Mouse (Mus musculus) CH12.LX (cell line): ENCODE data around the gene Prpf4b. TPM values are rescaled to one million over a fixed set of nuclear protein-coding genes. Genes with fewer than 3 reads are reported as not detected.

Source experiments
- DNase-seq: peaks from one replicate; pipeline ENCODE4 v3.0.0-alpha.2; 2013; ENCODE audit errors: extremely low read depth
- H3K27ac ChIP-seq: 2 replicates; pipeline ENCODE4 v1.5.1; 2012; ENCODE audit warnings: low read depth, mild to moderate bottlenecking, control low read depth, moderate library complexity; ENCODE audit not compliant: insufficient read depth
- H3K27me3 ChIP-seq: replicated peaks from 2 replicates; pipeline ENCODE3; 2012; ENCODE audit warnings: inconsistent platforms
- H3K36me3 ChIP-seq, 2 experiments: replicated peaks in 1 of 2; 2 replicates each; pipeline versions ENCODE3 to v1.6.1; 2012; ENCODE audit warnings: inconsistent platforms in 1 of 2, low read length in 1 of 2, mild to moderate bottlenecking in 1 of 2, mixed read lengths in 1 of 2, moderate library complexity in 1 of 2; ENCODE audit not compliant: control insufficient read depth in 1 of 2, insufficient read depth in 1 of 2
- H3K4me1 ChIP-seq, 2 experiments: 2 replicates each; pipeline ENCODE4 v1.6.1; 2012; ENCODE audit warnings: inconsistent platforms in 1 of 2, moderate library complexity in 1 of 2; ENCODE audit not compliant: insufficient read depth in 2 of 2, control insufficient read depth in 1 of 2
- H3K4me2 ChIP-seq: 2 replicates; pipeline ENCODE4 v1.6.1; 2012; ENCODE audit warnings: low read depth, mild to moderate bottlenecking, control low read depth; ENCODE audit not compliant: poor library complexity, insufficient read depth, severe bottlenecking
- H3K4me3 ChIP-seq, 3 experiments: fragments of 150-350 bp in 1 of 3; sonication (generic) in 1 of 3; replicated peaks in 1 of 3; 2 replicates each; pipeline versions ENCODE3 to v1.5.1; 2011 to 2012; ENCODE audit warnings: low read depth in 2 of 3, low read length in 2 of 3, mild to moderate bottlenecking in 2 of 3, moderate library complexity in 2 of 3, control low read depth in 1 of 3, improper control_type of control experiment in 1 of 3, inconsistent platforms in 1 of 3, mixed read lengths in 1 of 3; ENCODE audit not compliant: poor library complexity in 1 of 3
- H3K79me2 ChIP-seq: replicated peaks from 2 replicates; pipeline ENCODE4 v1.6.1; 2012; ENCODE audit warnings: mild to moderate bottlenecking, moderate library complexity; ENCODE audit not compliant: control insufficient read depth, poor library complexity, insufficient read depth, severe bottlenecking; ENCODE audit errors: extremely low read depth
- H3K9ac ChIP-seq: 2 replicates; pipeline ENCODE4 v1.6.1; 2012; ENCODE audit warnings: low read depth, mild to moderate bottlenecking, control low read depth, moderate library complexity; ENCODE audit not compliant: insufficient read depth
- H3K9me3 ChIP-seq: replicated peaks from 2 replicates; pipeline ENCODE3; 2012; ENCODE audit warnings: low read length, inconsistent platforms, mixed read lengths
- BHLHE40 ChIP-seq: IDR thresholded peaks from 2 replicates; pipeline ENCODE4 v1.6.1; 2011; ENCODE audit warnings: mild to moderate bottlenecking, low read depth, low read length, improper control_type of control experiment
- CHD1 ChIP-seq: IDR thresholded peaks from 2 replicates; pipeline ENCODE4 v1.6.1; 2012; ENCODE audit warnings: low read depth, low read length, improper control_type of control experiment, inconsistent platforms
- ETS1 ChIP-seq: conservative IDR thresholded peaks from 2 replicates; pipeline ENCODE4 v1.6.1; 2012; ENCODE audit warnings: low read depth, mild to moderate bottlenecking, inconsistent platforms, low read length, improper control_type of control experiment, moderate library complexity
- HCFC1 ChIP-seq: IDR thresholded peaks from 2 replicates; pipeline ENCODE4 v1.6.1; 2012; ENCODE audit warnings: low read depth, mild to moderate bottlenecking, inconsistent platforms, low read length, improper control_type of control experiment
- IRF4 ChIP-seq: IDR thresholded peaks from 2 replicates; pipeline ENCODE4 v1.6.1; 2014; ENCODE audit warnings: low read depth, mild to moderate bottlenecking, inconsistent platforms, low read length, improper control_type of control experiment
- JUND ChIP-seq: conservative IDR thresholded peaks from 2 replicates; pipeline ENCODE4 v1.6.1; 2011; ENCODE audit warnings: low read depth, low read length, improper control_type of control experiment
- KAT2A ChIP-seq: IDR thresholded peaks from 2 replicates; pipeline ENCODE4 v1.6.1; 2012; ENCODE audit warnings: low read length, improper control_type of control experiment, inconsistent platforms; ENCODE audit not compliant: insufficient replicate concordance
- MAZ ChIP-seq: IDR thresholded peaks from 2 replicates; pipeline ENCODE4 v1.6.1; 2012; ENCODE audit warnings: low read depth, mild to moderate bottlenecking, inconsistent platforms, low read length, improper control_type of control experiment, moderate library complexity
- NELFE ChIP-seq: IDR thresholded peaks from 2 replicates; pipeline ENCODE4 v1.6.1; 2011; ENCODE audit warnings: low read depth, low read length, improper control_type of control experiment
- SIN3A ChIP-seq: IDR thresholded peaks from 2 replicates; pipeline ENCODE4 v1.6.1; 2012; ENCODE audit warnings: low read length, improper control_type of control experiment, inconsistent platforms
- TBP ChIP-seq: conservative IDR thresholded peaks from 2 replicates; pipeline ENCODE4 v1.6.1; 2011; ENCODE audit warnings: low read depth, low read length, improper control_type of control experiment
- USF2 ChIP-seq: conservative IDR thresholded peaks from 2 replicates; pipeline ENCODE4 v1.6.1; 2011; ENCODE audit warnings: low read depth, low read length, improper control_type of control experiment
- ZKSCAN1 ChIP-seq: IDR thresholded peaks from 2 replicates; pipeline ENCODE4 v1.6.1; 2012; ENCODE audit warnings: low read depth, inconsistent platforms, low read length, improper control_type of control experiment, borderline replicate concordance
- dilution Hi-C: fragments of 300-500 bp; cut with MboI; formaldehyde crosslinking; loops from 2 replicates; pipeline ENCODE4 v1.14.3; 2020; ENCODE audit warnings: low sequenced_read_pairs; ENCODE audit not compliant: extremely low pct_unique_long_range_greater_than_20kb, extremely low pct_ligation_motif_present
- in situ Hi-C: fragments of 300-500 bp; cut with MboI; formaldehyde crosslinking; loops from 3 replicates; pipeline ENCODE4 v1.14.3; 2019; ENCODE audit warnings: low sequenced_read_pairs, low pct_ligation_motif_present, low pct_unique_long_range_greater_than_20kb, mixed read lengths
- polyA plus RNA-seq: library from polyadenylated mRNA; unstranded; fragments of >175 nt; gene quantifications from 2 replicates; pipeline ENCODE4 v1.2.1, GENCODE M21; 2012; ENCODE audit warnings: low read depth; ENCODE audit not compliant: insufficient read length
- total RNA-seq, 2 experiments: library from RNA; depleted of rRNA; stranded (reverse); fragments of 300-350 nt in 1 of 2; fragments of >200 nt in 1 of 2; gene quantifications; 2 replicates each; pipeline ENCODE4 v1.2.3; 2012 to 2014

Gene Prpf4b
- total and polyA plus RNA-seq, 3 experiments = 51.1 to 94.9 (median 57.3) TPM

DNA sequence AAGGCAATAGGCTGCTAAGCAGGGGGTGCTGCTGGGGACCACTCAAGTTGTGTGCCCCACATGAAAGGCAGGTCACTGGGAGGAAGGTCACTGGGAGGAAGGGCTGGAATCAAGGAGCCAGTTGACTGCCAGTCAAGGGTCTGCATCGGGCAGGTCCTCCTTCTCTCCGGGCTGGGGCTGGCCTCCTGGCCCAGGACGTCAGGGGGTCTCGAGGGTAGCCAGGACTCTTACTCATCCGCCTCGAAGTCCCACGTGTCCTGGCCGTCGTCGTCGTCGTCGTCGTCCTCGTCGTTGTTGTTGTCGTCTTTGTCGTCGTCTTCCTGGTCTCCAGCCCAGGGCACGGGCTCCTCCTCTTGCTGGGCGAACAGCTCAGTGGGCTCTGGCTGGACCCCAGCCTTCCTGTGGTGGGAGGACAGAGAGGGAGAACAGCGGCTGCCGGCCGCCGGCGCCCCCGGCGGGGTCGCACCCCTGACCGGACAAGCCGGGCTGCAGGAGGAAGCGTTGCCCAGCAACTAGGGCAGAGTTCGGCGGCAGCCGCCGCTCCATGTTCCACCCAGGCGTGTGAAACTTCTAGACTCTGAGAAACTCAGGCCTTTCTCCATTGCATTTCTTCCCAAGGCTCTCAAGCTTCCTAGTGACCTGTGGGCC lies 41.5 kb downstream of the Prpf4b start:
- H3K9ac ChIP-seq = no peak overlapping the region
- H3K27me3 ChIP-seq = no peaks in the 10 kb centered on the region
- H3K27ac ChIP-seq = no peak overlapping the region
- H3K79me2 ChIP-seq = no peaks in the 10 kb centered on the region
- no peak overlapping the region for H3K4me2 ChIP-seq
- H3K4me3 ChIP-seq = no peak overlapping the region
- dilution Hi-C loops (no loop called here), in situ Hi-C loops (no loop called here)
- no peaks in the 10 kb centered on the region for H3K9me3 ChIP-seq
- DNase-seq = no peak
- no peaks in the 10 kb centered on the region for H3K4me1 ChIP-seq
- H3K36me3 ChIP-seq = no peaks in the 10 kb centered on the region
- TF ChIP-seq ZKSCAN1 = no peak
- TF ChIP-seq BHLHE40 = no peak
- no peak for TF ChIP-seq USF2
- no peak for TF ChIP-seq CHD1
- no peak for TF ChIP-seq SIN3A
- no peak for TF ChIP-seq KAT2A

DNA sequence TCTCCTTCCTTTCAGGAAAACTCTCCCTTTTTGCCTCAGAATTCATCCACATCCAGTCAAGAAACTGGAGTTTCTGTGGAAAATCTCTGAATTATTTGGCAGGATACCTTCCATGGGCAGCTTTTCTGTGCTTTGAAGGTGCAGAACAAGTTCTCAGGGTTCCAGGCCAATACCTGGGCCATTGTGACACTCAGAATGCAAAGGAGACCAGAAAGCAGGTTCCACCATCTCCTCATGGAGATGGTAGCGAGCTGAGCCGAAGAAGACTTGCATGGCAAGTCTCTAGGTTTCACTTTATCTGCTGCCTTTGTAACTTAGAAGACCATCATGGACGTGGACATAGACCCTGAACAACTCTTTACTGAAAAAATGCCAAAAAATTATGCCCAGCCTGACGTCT lies 49.1 kb downstream of the Prpf4b start, which contains the start of the genes Fam217a and 4933417A18Rik:
Gene Fam217a, minus strand, starts transcription at position 101 of the 400 bp plus-strand sequence.
Gene 4933417A18Rik, plus strand, starts transcription at position 200 of the 400 bp plus-strand sequence.
- no peak within 1 kb of the TSS for H3K4me2 ChIP-seq
- TF ChIP-seq MAZ = no peak
- no peak for TF ChIP-seq ETS1
- TF ChIP-seq TBP = no peak
- no peak for TF ChIP-seq JUND
- TF ChIP-seq HCFC1 = no peak
- no peak for TF ChIP-seq NELFE
- no peak for TF ChIP-seq SIN3A
- TF ChIP-seq IRF4 = no peak
- no peak for TF ChIP-seq USF2
- TF ChIP-seq BHLHE40 = no peak
- no peaks in the 10 kb centered on the region for H3K27me3 ChIP-seq
- no peak for DNase-seq
- peaks cover 0 to 8% of the 10 kb centered on the region in 2 experiments; a peak in 2 of 4 replicates for H3K4me1 ChIP-seq
- in situ Hi-C loops = no loop called here
- no peak within 1 kb of the TSS for H3K4me3 ChIP-seq
- no peak within 1 kb of the TSS for H3K27ac ChIP-seq
- no peaks in the 10 kb centered on the region for H3K79me2 ChIP-seq
- H3K9ac ChIP-seq = no peak within 1 kb of the TSS
- H3K9me3 ChIP-seq = no peaks in the 10 kb centered on the region
- H3K36me3 ChIP-seq = no peaks in the 10 kb centered on the region
- dilution Hi-C loops = no loop called here
